17 mouse cellular contexts compared by ENCODE assay signal in genomic region chr17:62464228-62464627, GRCm38 (mm10).
"Had no signal": no experiment of that assay in that cellular context is flagged by ENCODE, and none has a peak within 500 bp of the region (broad histone marks: within the 10 kb centered on the region; RNA-seq: fewer than 3 reads in every experiment).

No protein-coding gene starts in this region.

- H3K36me3 ChIP-seq: intestine, embryonic 15.5 days; limb, embryonic 12.5 days; liver, embryonic 13.5 days; lung, embryonic 15.5 days; midbrain, embryonic 12.5 days; stomach, embryonic 15.5 days had no signal

- H3K27me3 ChIP-seq: intestine, embryonic 15.5 days; limb, embryonic 12.5 days; liver, embryonic 13.5 days; lung, embryonic 15.5 days; megakaryocyte, embryonic 14.5 days; midbrain, embryonic 12.5 days; stomach, embryonic 15.5 days had no signal

- H3K4me1 ChIP-seq: intestine, embryonic 15.5 days; liver, embryonic 13.5 days; megakaryocyte, embryonic 14.5 days; midbrain, embryonic 12.5 days; stomach, embryonic 15.5 days had no signal

- H3K9ac ChIP-seq: intestine, embryonic 15.5 days; limb, embryonic 12.5 days; liver, embryonic 13.5 days; liver, postnatal 0 days; lung, embryonic 15.5 days; midbrain, embryonic 12.5 days; stomach, embryonic 15.5 days had no signal

- ATAC-seq: intestine, embryonic 15.5 days; liver, postnatal 0 days; midbrain, embryonic 16.5 days had no signal

- H3K4me3 ChIP-seq: intestine, embryonic 15.5 days; layer of hippocampus, adult 2 months; limb, embryonic 12.5 days; liver, embryonic 13.5 days; lung, embryonic 15.5 days; megakaryocyte, embryonic 14.5 days; midbrain, embryonic 12.5 days; stomach, embryonic 15.5 days had no signal

- H3K27ac ChIP-seq: intestine, embryonic 15.5 days; layer of hippocampus, adult 2 months; limb, embryonic 12.5 days; liver, embryonic 13.5 days; lung, embryonic 15.5 days; macrophage; midbrain, embryonic 12.5 days; stomach, embryonic 15.5 days had no signal

- H3K4me2 ChIP-seq: intestine, embryonic 15.5 days; limb, embryonic 12.5 days; liver, embryonic 13.5 days; lung, embryonic 15.5 days; midbrain, embryonic 12.5 days; stomach, embryonic 15.5 days had no signal

- H3K9me3 ChIP-seq: intestine, embryonic 15.5 days; limb, embryonic 12.5 days; liver, embryonic 13.5 days; lung, embryonic 15.5 days; midbrain, embryonic 12.5 days; stomach, embryonic 15.5 days had no signal

- DNase-seq: kidney, postnatal 14 days; liver; liver, embryonic 13.5 days; liver, postnatal 0 days; lung, postnatal 14 days; right cerebral cortex, postnatal 14 days; thymus, adult 2 months; thymus, postnatal 25 days had no signal
